Mouse (Mus musculus) intestine, embryonic 15.5 days (tissue): ENCODE data around the gene Stac2. TPM values are rescaled to one million over a fixed set of nuclear protein-coding genes. Genes with fewer than 3 reads are reported as not detected.

ENCODE experiments used
- ATAC-seq: fragments of 200-750 bp; cut with Nextera tagmentation; 2 replicates; pipeline ENCODE4 v1.8.0; 2017; ENCODE audit warnings: moderate TSS enrichment, moderate library complexity
- H3K27ac ChIP-seq: fragments of 300-500 bp; sonication (generic); 2 replicates; pipeline ENCODE4 v1.5.1; 2015; ENCODE audit warnings: mild to moderate bottlenecking, inconsistent platforms
- H3K27me3 ChIP-seq: fragments of 300-500 bp; sonication (generic); replicated peaks from 2 replicates; pipeline ENCODE4 v1.6.1; 2015; ENCODE audit warnings: inconsistent platforms
- H3K36me3 ChIP-seq: fragments of 300-500 bp; sonication (generic); 2 replicates; pipeline ENCODE4 v1.6.1; 2015; ENCODE audit warnings: inconsistent platforms
- H3K4me1 ChIP-seq: fragments of 300-500 bp; sonication (generic); replicated peaks from 2 replicates; pipeline ENCODE4 v1.6.1; 2015; ENCODE audit warnings: inconsistent platforms
- H3K4me2 ChIP-seq: fragments of 300-500 bp; sonication (generic); replicated peaks from 2 replicates; pipeline ENCODE4 v1.6.1; 2015; ENCODE audit warnings: mild to moderate bottlenecking, inconsistent platforms
- H3K4me3 ChIP-seq: fragments of 300-500 bp; sonication (generic); replicated peaks from 2 replicates; pipeline ENCODE4 v1.5.1; 2015; ENCODE audit warnings: inconsistent platforms
- H3K9ac ChIP-seq: fragments of 300-500 bp; sonication (generic); 2 replicates; pipeline ENCODE4 v1.6.1; 2015; ENCODE audit warnings: inconsistent platforms
- H3K9me3 ChIP-seq: fragments of 300-500 bp; sonication (generic); 2 replicates; pipeline ENCODE4 v1.6.1; 2016; ENCODE audit warnings: inconsistent platforms
- WGBS: fragments of 180-500 bp; shearing (Covaris S2); methylation state at CpG from one replicate; pipeline ENCODE4 v1.1.7; 2015; 5-methylcytosine and 5-hydroxymethylcytosine counted together
- polyA plus RNA-seq: library from polyadenylated mRNA; unstranded; fragments of >200 nt; fragmentation: Nextera tagmentation; extraction: Ambion mirVana; gene quantifications from 2 replicates; pipeline ENCODE4 v1.2.1, GENCODE M21; 2015

The Stac2 gene
- polyA plus RNA-seq, 1 experiment from 2014 or later = 0.29 TPM

DNA sequence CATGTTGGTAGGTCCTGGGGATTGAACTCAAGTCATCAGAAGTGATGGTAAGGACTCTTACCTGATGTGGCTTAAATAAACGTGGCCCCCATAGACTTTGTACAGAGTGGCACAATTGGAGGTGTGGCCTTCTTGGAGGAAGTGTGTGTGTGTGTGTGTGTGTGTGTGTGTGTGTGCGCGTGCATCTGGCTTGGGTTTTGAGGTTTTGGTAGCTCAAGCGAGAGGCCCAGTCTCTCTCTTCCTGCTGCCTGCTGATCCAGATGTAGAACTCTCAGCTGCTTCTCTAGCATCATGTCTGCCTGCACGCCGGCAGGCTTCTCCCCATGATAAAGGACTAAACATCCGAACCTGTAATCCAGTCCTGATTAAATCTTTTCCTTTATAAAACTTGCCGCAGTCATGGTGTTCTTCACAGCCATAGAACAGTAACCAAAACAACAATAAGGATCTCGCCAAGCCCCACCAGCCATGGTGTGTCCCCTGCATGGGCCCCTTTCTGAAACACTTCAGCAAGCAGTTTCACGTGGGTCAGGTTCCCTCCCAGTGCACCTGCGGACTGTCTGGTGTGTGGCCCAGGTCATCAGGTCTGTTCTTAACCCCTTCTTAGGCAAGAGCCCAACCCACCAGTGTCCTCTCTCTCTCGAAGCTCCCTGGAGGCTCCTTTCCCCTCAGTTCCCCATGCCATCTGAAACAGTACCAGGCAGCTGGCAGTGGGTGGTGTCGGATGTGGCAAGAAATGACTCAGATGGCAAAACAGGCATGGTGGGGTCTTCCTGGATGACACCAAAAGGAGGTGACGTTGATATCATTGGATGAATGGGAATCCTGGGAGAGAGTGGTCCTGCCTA lies 3.4 kb downstream of the Stac2 start:
- Histone ChIP-seq H3K4me2 (no peak overlapping the region), H3K9me3 (no peaks in the 10 kb centered on the region), H3K4me1 (peaks cover 16% of the 10 kb centered on the region), H3K27ac (no peak overlapping the region), H3K9ac (no peak overlapping the region), H3K4me3 (no peak overlapping the region), H3K36me3 (no peaks in the 10 kb centered on the region), H3K27me3 (peaks cover 50% of the 10 kb centered on the region)
- WGBS = 58% methylated on average over 14 of the region's 14 CpGs
- ATAC-seq = no peak

DNA sequence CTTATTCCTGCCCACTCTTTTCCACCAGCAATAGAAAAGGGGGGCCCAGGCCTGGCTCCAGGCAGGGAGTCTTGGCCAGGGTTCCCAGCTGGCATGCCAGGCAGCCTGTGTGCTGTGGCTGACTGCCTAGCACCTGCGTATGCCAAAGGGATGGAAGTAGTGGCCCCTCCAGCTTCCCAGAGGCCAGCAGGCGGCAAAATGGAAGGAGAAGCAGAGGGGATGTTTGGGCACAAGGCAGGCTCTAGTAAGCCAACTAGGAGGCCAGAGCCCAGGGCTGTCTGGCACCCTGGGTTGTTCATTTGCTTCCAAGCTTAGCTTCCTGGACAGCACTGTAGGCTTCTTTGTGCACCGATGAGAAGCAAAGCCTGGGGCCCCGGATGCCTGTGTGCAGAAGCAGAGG lies 5.5 kb downstream of the Stac2 start:
- peaks cover 38% of the 10 kb centered on the region for H3K27me3 ChIP-seq
- 81% methylated on average over 4 of the region's 4 CpGs for WGBS

DNA sequence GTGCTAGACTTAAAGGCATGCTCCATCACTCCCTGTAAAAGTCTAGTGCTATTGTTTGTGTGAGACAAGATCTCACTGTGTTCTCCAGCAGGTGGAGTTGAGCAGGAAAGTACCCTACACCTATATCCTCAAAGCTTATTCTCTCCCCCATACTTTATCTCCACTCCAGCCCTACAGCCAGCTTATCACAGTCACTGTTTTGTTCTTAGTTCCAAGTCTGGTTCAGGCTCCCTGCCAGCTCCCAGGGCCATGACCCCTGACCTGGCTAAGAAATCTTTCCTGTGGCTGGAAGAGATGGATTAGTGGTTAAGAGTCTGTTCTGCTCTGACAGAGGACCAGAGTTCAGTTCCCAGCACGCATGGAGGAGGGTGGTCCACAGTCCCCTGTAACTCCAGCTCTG lies 6.8 kb downstream of the Stac2 start:
- Histone ChIP-seq H3K4me2 (no peak overlapping the region), H3K36me3 (no peaks in the 10 kb centered on the region), H3K27me3 (peaks cover 25% of the 10 kb centered on the region), H3K27ac (no peak overlapping the region), H3K9ac (no peak overlapping the region), H3K9me3 (no peaks in the 10 kb centered on the region), H3K4me3 (no peak overlapping the region), H3K4me1 (no peaks in the 10 kb centered on the region)
- 61% methylated on average over 1 of the region's 1 CpGs for WGBS
- ATAC-seq = no peak

More for the DNA sequence above, 5.5 kb downstream of the Stac2 start:
- Histone ChIP-seq H3K9ac (no peak overlapping the region), H3K36me3 (no peaks in the 10 kb centered on the region), H3K4me2 (no peak overlapping the region), H3K9me3 (no peaks in the 10 kb centered on the region), H3K4me1 (peaks cover 11% of the 10 kb centered on the region), H3K27ac (no peak overlapping the region), H3K4me3 (no peak overlapping the region)
- ATAC-seq = no peak

DNA sequence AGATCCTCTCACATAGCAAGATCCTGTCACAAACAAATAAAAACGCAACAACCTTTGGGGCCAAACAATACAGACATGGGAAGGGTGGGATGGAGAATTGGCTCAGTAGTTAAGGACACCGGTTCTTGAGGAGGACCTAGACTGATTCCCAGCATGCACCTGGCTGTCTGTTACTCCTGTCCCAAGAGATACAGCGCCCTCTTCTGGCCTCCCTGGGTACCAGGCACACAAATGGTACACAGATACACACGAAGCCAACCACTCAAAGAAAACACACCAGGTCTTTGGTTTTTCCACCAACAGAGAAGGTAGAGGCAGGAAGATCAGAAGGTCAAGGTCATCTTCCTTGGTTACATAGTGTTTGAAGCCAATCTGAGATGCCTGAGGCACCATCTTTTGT lies 7.7 kb downstream of the Stac2 start:
- WGBS = 58% methylated on average over 4 of the region's 4 CpGs
- no peak overlapping the region for H3K9ac ChIP-seq
- no peaks in the 10 kb centered on the region for H3K9me3 ChIP-seq
- no peak overlapping the region for H3K4me3 ChIP-seq
- H3K27me3 ChIP-seq = peaks cover 17% of the 10 kb centered on the region
- H3K36me3 ChIP-seq = no peaks in the 10 kb centered on the region
- ATAC-seq = no peak
- H3K4me2 ChIP-seq = no peak overlapping the region
- H3K27ac ChIP-seq = no peak overlapping the region
- H3K4me1 ChIP-seq = no peaks in the 10 kb centered on the region

DNA sequence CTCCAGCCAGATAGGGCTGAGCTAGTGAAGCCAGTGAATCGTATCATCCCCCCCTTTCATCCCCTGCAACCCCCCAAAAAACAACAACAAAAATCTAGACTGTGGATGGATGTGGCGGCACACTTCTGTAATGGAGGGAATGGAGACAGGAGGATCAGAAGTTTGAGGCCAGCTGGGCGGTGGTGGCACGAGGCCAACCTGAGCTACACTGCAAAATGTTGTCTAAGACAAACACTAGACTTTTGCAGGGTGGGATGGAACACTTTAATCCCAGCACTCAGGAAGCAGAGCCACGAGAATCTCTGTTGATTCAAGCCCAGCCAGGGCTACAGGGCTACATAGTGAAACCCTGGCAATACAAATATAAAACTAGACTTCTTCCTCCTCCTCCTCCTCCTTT lies 9.2 kb downstream of the Stac2 start:
- H3K36me3 ChIP-seq = no peaks in the 10 kb centered on the region
- no peak overlapping the region for H3K4me2 ChIP-seq
- H3K4me3 ChIP-seq = no peak overlapping the region
- H3K27ac ChIP-seq = no peak overlapping the region
- ATAC-seq = no peak
- no peaks in the 10 kb centered on the region for H3K9me3 ChIP-seq
- WGBS = 49% methylated on average over 5 of the region's 5 CpGs
- H3K27me3 ChIP-seq = peaks cover 7% of the 10 kb centered on the region
- H3K9ac ChIP-seq = no peak overlapping the region
- no peaks in the 10 kb centered on the region for H3K4me1 ChIP-seq

DNA sequence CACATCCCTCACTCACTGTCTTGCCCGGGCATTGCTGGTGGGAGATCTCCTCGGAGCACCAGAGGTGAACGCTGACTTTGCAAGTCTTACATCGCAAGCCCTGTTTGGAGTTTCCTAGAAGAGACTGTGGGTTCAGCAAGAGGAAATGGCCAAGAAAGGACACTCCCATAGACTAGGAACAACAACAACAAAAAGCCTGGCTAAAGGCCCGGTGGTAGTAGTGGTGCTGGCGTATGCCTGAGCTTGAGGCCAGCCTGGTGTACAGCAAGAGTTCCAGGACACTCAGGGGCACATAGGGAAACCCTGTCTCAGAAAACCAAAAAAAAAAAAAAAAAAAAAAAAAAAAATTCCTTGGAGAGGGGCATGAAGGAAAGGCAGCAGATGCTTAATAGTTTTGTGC lies 10.5 kb downstream of the Stac2 start:
- H3K4me1 ChIP-seq = no peaks in the 10 kb centered on the region
- no peak for ATAC-seq
- H3K9ac ChIP-seq = no peak overlapping the region
- H3K9me3 ChIP-seq = no peaks in the 10 kb centered on the region
- no peak overlapping the region for H3K4me2 ChIP-seq
- H3K36me3 ChIP-seq = no peaks in the 10 kb centered on the region
- 0 out of 2 replicates have a peak, but pooled peaks cover under 1% of the 10 kb centered on the region for H3K27me3 ChIP-seq
- WGBS = 75% methylated on average over 6 of the region's 6 CpGs
- H3K27ac ChIP-seq = no peak overlapping the region
- no peak overlapping the region for H3K4me3 ChIP-seq

DNA sequence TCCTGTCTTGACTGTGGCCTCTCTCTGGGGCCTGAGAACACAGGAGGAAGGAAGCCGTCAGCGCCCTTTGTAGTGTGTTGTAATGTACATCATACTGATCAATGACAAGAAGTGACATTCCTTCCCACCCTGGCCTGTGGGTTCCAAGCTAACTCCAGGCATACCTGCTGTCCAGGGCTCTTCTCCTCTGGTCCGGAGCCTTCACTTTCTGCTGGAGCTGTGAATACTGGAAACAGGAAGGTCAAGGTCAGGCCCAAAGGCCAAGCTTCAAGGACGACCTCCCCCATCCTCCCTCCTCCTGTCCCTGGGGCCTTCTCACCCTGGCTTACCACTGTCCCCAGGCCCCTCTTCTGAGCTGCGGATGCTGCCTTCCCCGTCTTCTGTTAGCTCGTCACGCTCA lies 12.3 kb downstream of the Stac2 start:
- Histone ChIP-seq H3K9me3 (no peaks in the 10 kb centered on the region), H3K27me3 (peaks cover 11% of the 10 kb centered on the region), H3K4me3 (no peak overlapping the region), H3K4me1 (peaks cover 5% of the 10 kb centered on the region), H3K4me2 (no peak overlapping the region), H3K27ac (no peak overlapping the region), H3K36me3 (no peaks in the 10 kb centered on the region), H3K9ac (no peak overlapping the region)
- 71% methylated on average over 8 of the region's 8 CpGs for WGBS
- no peak for ATAC-seq

DNA sequence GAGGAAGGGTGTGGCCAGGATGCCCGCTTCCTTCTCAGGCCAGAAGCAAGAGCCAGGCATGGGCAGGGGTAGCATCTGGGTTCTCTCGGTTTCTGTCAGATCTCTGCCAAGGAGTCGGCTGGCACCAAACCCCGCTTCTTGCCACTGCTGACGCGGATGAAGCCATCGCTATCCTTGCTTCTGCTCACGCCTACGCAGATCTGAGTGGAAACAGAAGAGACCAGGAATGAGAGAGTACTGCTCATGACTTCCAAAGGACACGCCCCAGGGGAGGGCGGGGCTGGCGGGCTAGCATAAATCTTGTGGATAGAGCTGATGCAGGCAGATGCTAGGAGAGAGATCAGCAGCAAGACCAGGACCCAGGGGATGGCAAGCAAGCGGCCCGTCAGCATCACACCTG lies 15.4 kb downstream of the Stac2 start:
- Histone ChIP-seq H3K9me3 (no peaks in the 10 kb centered on the region), H3K4me3 (no peak overlapping the region), H3K4me1 (peaks cover 18% of the 10 kb centered on the region), H3K27ac (no peak overlapping the region), H3K9ac (no peak overlapping the region), H3K36me3 (no peaks in the 10 kb centered on the region), H3K27me3 (peaks cover 18% of the 10 kb centered on the region), H3K4me2 (no peak overlapping the region)
- ATAC-seq = no peak
- 63% methylated on average over 14 of the region's 14 CpGs for WGBS

DNA sequence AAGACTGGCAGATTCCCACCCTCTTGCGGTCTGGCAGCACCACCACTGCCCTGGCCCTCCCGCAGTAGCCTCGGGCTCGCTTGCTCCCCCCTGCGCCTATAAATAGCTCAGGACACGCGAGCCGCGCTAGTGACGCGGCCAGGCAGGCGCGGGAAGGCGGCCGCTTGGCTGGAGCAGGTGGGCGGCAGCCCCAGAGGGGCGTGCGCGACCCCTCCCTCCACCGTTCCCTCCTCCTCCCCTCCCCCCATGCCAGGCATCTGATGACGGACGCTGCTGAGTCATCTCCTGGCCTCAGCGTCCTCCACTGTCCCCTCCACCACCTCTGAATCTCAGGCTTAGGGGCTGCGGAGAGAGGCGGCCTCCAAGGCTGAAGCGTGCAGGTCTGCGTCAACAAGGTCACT lies 17.3 kb downstream of the Stac2 start:
- under 1% methylated on average over 27 of the region's 27 CpGs for WGBS
- peak overlapping the region; percentile 77 for H3K4me2 ChIP-seq
- no peaks in the 10 kb centered on the region for H3K36me3 ChIP-seq
- H3K27ac ChIP-seq = no peak overlapping the region
- H3K9ac ChIP-seq = peak overlapping the region; percentile 21; the same call in 1 of the 2 replicates
- H3K9me3 ChIP-seq = no peaks in the 10 kb centered on the region
- H3K4me3 ChIP-seq = peak overlapping the region; percentile 32
- H3K27me3 ChIP-seq = peaks cover 18% of the 10 kb centered on the region
- peaks cover 18% of the 10 kb centered on the region for H3K4me1 ChIP-seq
- peak; percentile 39 for ATAC-seq

DNA sequence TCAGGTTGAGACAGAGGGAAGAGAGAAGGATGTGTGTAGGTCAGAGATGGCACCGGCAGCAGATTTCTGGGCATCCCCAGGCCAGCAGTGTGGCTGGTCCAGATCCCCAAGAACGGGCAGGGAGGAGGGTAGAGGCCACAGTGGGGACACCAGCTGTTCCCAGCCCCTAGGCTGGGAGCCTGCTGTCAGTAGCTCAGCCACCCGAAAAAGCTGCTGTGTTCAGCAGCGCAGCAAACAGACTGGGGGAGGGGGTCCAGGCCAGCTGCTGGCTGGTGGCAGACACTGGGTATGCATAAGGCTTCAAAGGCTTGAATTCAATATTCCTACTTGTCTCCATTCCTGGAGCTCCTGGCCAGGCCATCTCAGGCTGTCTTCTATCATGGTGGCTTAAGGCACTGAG lies 18.4 kb downstream of the Stac2 start:
- peaks cover 18% of the 10 kb centered on the region for H3K27me3 ChIP-seq
- H3K9ac ChIP-seq = no peak overlapping the region
- 39% methylated on average over 4 of the region's 4 CpGs for WGBS
- peaks cover 18% of the 10 kb centered on the region for H3K4me1 ChIP-seq
- 0 out of 2 replicates have a peak, but pooled peaks cover 2% of the 10 kb centered on the region for H3K36me3 ChIP-seq
- H3K27ac ChIP-seq = no peak overlapping the region
- H3K4me3 ChIP-seq = no peak overlapping the region
- H3K4me2 ChIP-seq = no peak overlapping the region
- ATAC-seq = no peak
- no peaks in the 10 kb centered on the region for H3K9me3 ChIP-seq

DNA sequence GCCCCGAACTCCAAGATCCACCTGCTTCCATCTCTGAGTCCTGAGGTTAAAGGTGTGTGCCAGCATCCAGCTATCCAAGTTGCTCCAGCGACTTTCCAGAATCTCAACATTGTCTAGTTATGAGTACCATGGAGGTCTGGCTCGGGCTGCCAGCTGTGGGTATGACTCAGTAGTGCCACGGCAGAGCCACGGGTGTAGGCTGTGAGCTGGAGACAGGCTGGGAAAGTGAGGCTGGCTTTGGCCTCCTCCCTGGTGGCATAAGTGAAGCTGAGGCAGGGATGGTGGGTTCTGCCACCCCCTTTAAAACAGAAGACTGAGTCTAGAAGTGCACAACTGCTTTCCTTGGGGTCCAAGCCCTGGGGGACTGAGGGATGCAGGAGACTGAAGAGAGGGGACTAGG lies 19.2 kb downstream of the Stac2 start:
- Histone ChIP-seq H3K4me1 (peaks cover 18% of the 10 kb centered on the region), H3K27ac (no peak overlapping the region), H3K4me2 (no peak overlapping the region), H3K4me3 (no peak overlapping the region), H3K36me3 (peaks cover 10% of the 10 kb centered on the region), H3K9ac (no peak overlapping the region), H3K27me3 (peaks cover 18% of the 10 kb centered on the region), H3K9me3 (no peaks in the 10 kb centered on the region)
- WGBS = 79% methylated on average over 5 of the region's 5 CpGs
- ATAC-seq = no peak

DNA sequence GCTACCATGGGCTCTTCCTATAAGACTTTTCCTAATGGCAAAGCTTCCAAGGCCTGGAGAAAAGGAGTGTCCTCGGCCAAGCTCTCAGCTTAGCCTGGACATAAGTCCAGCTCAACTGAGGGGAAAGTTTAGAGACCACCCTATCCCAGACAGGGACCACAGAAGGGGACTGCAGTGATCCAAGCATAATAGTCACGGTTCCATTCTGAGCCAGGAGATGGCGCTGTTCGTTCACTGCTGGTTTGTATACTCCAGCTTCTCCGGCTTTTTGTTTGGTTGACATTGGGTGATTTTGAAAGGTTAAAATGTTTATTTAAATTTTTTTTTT lies 21.9 kb downstream of the Stac2 start:
- Histone ChIP-seq H3K4me3 (no peak overlapping the region), H3K36me3 (peaks cover 19% of the 10 kb centered on the region), H3K9me3 (no peaks in the 10 kb centered on the region), H3K9ac (no peak overlapping the region), H3K27me3 (peaks cover 12% of the 10 kb centered on the region), H3K4me1 (peaks cover 18% of the 10 kb centered on the region), H3K4me2 (no peak overlapping the region), H3K27ac (no peak overlapping the region)
- ATAC-seq = peak; percentile 46; the same call in 1 of the 2 replicates
- 8% methylated on average over 5 of the region's 5 CpGs for WGBS
